17 mouse cellular contexts compared by ENCODE assay signal in the genomic region with DNA sequence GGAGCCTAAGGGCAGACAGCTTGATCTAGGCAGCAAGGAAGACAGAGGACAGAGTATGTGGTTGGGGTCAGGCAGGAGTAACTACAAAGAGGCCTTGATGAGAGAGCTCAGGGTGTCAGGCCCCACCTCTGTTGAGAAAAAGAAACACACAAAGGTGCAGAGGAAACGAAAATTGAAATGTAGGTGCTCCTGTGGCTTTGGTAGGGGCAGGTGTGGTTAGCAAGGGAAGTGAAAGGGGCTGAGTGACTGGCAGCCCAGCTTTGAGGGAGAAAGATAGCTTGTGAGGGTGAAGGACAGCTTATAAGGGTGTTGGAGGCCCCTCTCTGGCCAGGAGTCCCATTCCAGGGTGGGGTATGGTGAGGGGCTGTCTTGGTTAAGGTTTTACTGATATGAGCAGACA. TPM values are rescaled to one million over a fixed set of nuclear protein-coding genes. Genes with fewer than 3 reads are reported as not detected.
DNase-seq lines count a peak whose midpoint lies in the region; ATAC-seq lines count a peak whose summit lies in the region.
"Had no signal": no experiment of that assay in that cellular context is flagged by ENCODE, and none has a peak within 500 bp of the region (broad histone marks: within the 10 kb centered on the region; RNA-seq: fewer than 3 reads in every experiment).

No protein-coding gene starts in this region.

- peak; percentile 92 for DNase-seq in A20 (ENCODE audit: low read depth, low spot score)
- DNase-seq in CD8-positive naive resting alpha-beta T cell, adult 2 months (ENCODE audit: low read depth in 2 of 2, low spot score in 2 of 2), result peak; percentile 58 to 65
- peak; percentile 36 to 74 for DNase-seq in thymus, adult 18-20 months
- DNase-seq in right cerebral cortex, postnatal 25 days, result no peak
- DNase-seq in right cerebral cortex, adult 2 months (ENCODE audit: low spot score in 2 of 2), result no peak
- DNase-seq in hindbrain, embryonic 14.5 days (ENCODE audit: low spot score), result no peak
- DNase-seq in Muller cell, postnatal 12 days (ENCODE audit: inconsistent ontology term), result no peak
- DNase-seq: cerebellum, postnatal 25 days; kidney, adult 2 months; lung, postnatal 10 days had no signal

- 74% methylated on average over 1 of the region's 1 CpGs for WGBS in hindbrain, embryonic 14.5 days

- no peak overlapping the region for H3K4me2 ChIP-seq in hindbrain, embryonic 14.5 days (replicated peaks)
- H3K4me2 ChIP-seq: embryonic facial prominence, embryonic 12.5 days; heart, embryonic 15.5 days; hindbrain, embryonic 15.5 days; limb, embryonic 12.5 days; midbrain, embryonic 11.5 days had no signal

- ATAC-seq in inflammation-experienced regulatory T-cells, adult 6 months, result peak; percentile 87
- ATAC-seq in hindbrain, embryonic 14.5 days (ENCODE audit: low FRiP score), result no peak

- no peak overlapping the region for H3K27ac ChIP-seq in hindbrain, embryonic 14.5 days
- H3K27ac ChIP-seq: embryonic facial prominence, embryonic 12.5 days; hindbrain, embryonic 15.5 days; limb, embryonic 12.5 days; liver, embryonic 14.5 days had no signal

- no peak overlapping the region for H3K9ac ChIP-seq in hindbrain, embryonic 14.5 days
- H3K9ac ChIP-seq: embryonic facial prominence, embryonic 12.5 days; heart, embryonic 15.5 days; hindbrain, embryonic 15.5 days; limb, embryonic 12.5 days; liver, embryonic 14.5 days had no signal

- H3K27me3 ChIP-seq in hindbrain, embryonic 14.5 days (ENCODE audit: control insufficient read depth, insufficient read depth, low read length), result no peaks in the 10 kb centered on the region
- H3K27me3 ChIP-seq: embryonic facial prominence, embryonic 12.5 days; heart, embryonic 15.5 days; hindbrain, embryonic 15.5 days; limb, embryonic 12.5 days had no signal

- H3K9me3 ChIP-seq in hindbrain, embryonic 14.5 days (ENCODE audit: control insufficient read depth, low read length), result no peaks in the 10 kb centered on the region
- H3K9me3 ChIP-seq: embryonic facial prominence, embryonic 12.5 days; heart, embryonic 15.5 days; hindbrain, embryonic 15.5 days; limb, embryonic 12.5 days had no signal

- no peaks in the 10 kb centered on the region for H3K36me3 ChIP-seq in hindbrain, embryonic 14.5 days (replicated peaks; ENCODE audit: control insufficient read depth, insufficient read depth)
- H3K36me3 ChIP-seq: embryonic facial prominence, embryonic 12.5 days; heart, embryonic 15.5 days; hindbrain, embryonic 15.5 days; limb, embryonic 12.5 days had no signal

- no peaks in the 10 kb centered on the region for H3K4me1 ChIP-seq in hindbrain, embryonic 14.5 days (replicated peaks; ENCODE audit: control insufficient read depth, insufficient read depth, low read length)
- H3K4me1 ChIP-seq: embryonic facial prominence, embryonic 12.5 days had no signal

- H3K4me3 ChIP-seq in hindbrain, embryonic 14.5 days (replicated peaks; ENCODE audit: low read length), result no peak overlapping the region
- H3K4me3 ChIP-seq: embryonic facial prominence, embryonic 12.5 days; heart, embryonic 15.5 days; hindbrain, embryonic 15.5 days; limb, embryonic 12.5 days had no signal

RNA-seq across cellular contexts. Expression of a gene that starts 2.1 kb away (rescaled TPM):
- 10 to 100 TPM; 29.3 to 53.7 (median 41.9) TPM for polyA plus RNA-seq in inflammation-experienced regulatory T-cells, adult 6 months (2017; shearing (Covaris generic))
- 48.2 and 51.5 TPM in 2 replicates for polyA plus RNA-seq in hindbrain, embryonic 14.5 days (2014; fragmentation: Nextera tagmentation; extraction: Ambion mirVana)

Comparison
In these comparisons a context has a peak if more than half of its experiments do, and no peak if none do; other contexts are left out.
1. DNase-seq: peak in A20 (single experiment), CD8-positive naive resting alpha-beta T cell, adult 2 months (2 of 2) and thymus, adult 18-20 months (2 of 2); none in right cerebral cortex, postnatal 25 days (single experiment), right cerebral cortex, adult 2 months (0 of 2), hindbrain, embryonic 14.5 days (single experiment) and Muller cell, postnatal 12 days (single experiment).